Comparison of ENCODE assay signal across 9 mouse cellular contexts in the genomic region with DNA sequence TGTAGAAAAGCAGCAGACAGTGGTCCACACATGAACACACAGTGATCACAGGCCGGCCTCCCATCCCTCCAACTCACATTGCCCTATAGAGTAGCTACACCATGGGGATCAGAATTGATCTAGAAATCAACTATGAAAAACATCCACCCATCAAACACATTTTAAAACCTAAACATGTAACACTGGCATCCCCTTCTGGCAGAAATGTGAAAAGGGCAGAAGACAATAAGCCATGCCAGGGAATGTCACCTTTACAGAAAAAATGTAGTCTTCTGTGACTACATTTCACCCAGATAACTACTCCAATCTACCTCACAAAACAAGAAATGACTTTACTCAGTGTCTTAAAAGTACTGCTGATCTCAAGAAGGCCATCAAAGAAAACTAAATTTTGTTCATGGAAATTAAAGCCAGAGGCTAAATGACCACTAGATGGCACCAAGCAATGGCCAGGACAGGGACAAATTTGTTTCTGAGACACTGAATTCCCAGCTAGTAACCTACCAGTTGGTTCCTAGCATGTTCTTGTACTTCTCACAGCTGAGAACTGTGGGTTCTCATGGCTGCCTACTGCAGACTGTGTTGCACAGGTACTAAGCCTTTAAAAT.
DNase-seq lines count a peak whose midpoint lies in the region; ATAC-seq and TF ChIP-seq lines count a peak whose summit lies in the region.
"Had no signal": no experiment of that assay in that cellular context is flagged by ENCODE, and none has a peak within 500 bp of the region (broad histone marks: within the 10 kb centered on the region; RNA-seq: fewer than 3 reads in every experiment).

No protein-coding gene starts in this region.

- peak; percentile 47 for DNase-seq in hindbrain, embryonic 14.5 days (ENCODE audit: low spot score)
- DNase-seq in CD4-positive helper T cell, adult 2 months (ENCODE audit: low read depth, low spot score): peak; percentile 33
- peak; percentile 55 for DNase-seq in MEL (ENCODE audit: low read depth, low spot score)
- peak; percentile 63 for DNase-seq in induced T-regulatory cell, adult 2 months (ENCODE audit: low read depth)
- no peak for DNase-seq in yolk sac, embryonic 10.5 days (ENCODE audit: low spot score)
- no peak for DNase-seq in midbrain, embryonic 14.5 days
- no peak for DNase-seq in frontal cortex, postnatal 10 days (ENCODE audit: low spot score in 2 of 2)

- no peak for TF ChIP-seq POLR2A in MEL (IDR thresholded peaks at IDR 0.05; ENCODE audit: control insufficient read depth in 1 of 2, insufficient read depth in 1 of 2, low read depth in 1 of 2, low read length in 2 of 2, poor library complexity in 1 of 2)

- H3K36me3 ChIP-seq in hindbrain, embryonic 14.5 days (replicated peaks; ENCODE audit: control insufficient read depth, insufficient read depth): no peaks in the 10 kb centered on the region
- 0 out of 2 replicates have a peak, but pooled peaks cover 3% of the 10 kb centered on the region for H3K36me3 ChIP-seq in hindbrain, embryonic 13.5 days
- H3K36me3 ChIP-seq in MEL (ENCODE audit: control insufficient read depth in 1 of 2, insufficient read depth in 2 of 2, low read length in 2 of 2): no peaks in the 10 kb centered on the region
- no peaks in the 10 kb centered on the region for H3K36me3 ChIP-seq in midbrain, embryonic 14.5 days (ENCODE audit: control insufficient read depth, insufficient read depth, low read length)

- no peak overlapping the region for H3K27ac ChIP-seq in hindbrain, embryonic 14.5 days
- H3K27ac ChIP-seq in hindbrain, embryonic 13.5 days: no peak overlapping the region
- H3K27ac ChIP-seq in MEL (ENCODE audit: control insufficient read depth, low read depth, low read length): no peak overlapping the region
- H3K27ac ChIP-seq in midbrain, embryonic 14.5 days (replicated peaks; ENCODE audit: low read depth, low read length): no peak overlapping the region
- H3K27ac ChIP-seq: embryonic facial prominence, embryonic 12.5 days had no signal

- TF ChIP-seq CTCF in MEL (IDR thresholded peaks at IDR 0.05 in 2 of 3, conservative IDR thresholded peaks at IDR 0.05 in 1 of 3; ENCODE audit: control insufficient read depth in 1 of 3, insufficient read depth in 1 of 3, low read depth in 2 of 3, low read length in 3 of 3, poor library complexity in 1 of 3, severe bottlenecking in 1 of 3): peak; percentile 47 to 70 (median 56)

- H3K9me3 ChIP-seq in hindbrain, embryonic 14.5 days (ENCODE audit: control insufficient read depth, low read length): no peaks in the 10 kb centered on the region
- no peaks in the 10 kb centered on the region; the same call in 1 of the 2 replicates for H3K9me3 ChIP-seq in hindbrain, embryonic 13.5 days
- H3K9me3 ChIP-seq in MEL (replicated peaks; ENCODE audit: insufficient read depth, low read length): no peaks in the 10 kb centered on the region
- peaks cover 3% of the 10 kb centered on the region; the same call in 1 of the 2 replicates for H3K9me3 ChIP-seq in midbrain, embryonic 14.5 days (ENCODE audit: control insufficient read depth, low read length)
- H3K9me3 ChIP-seq: embryonic facial prominence, embryonic 12.5 days had no signal

- no peak overlapping the region for H3K9ac ChIP-seq in hindbrain, embryonic 14.5 days
- no peak overlapping the region for H3K9ac ChIP-seq in hindbrain, embryonic 13.5 days
- no peak overlapping the region for H3K9ac ChIP-seq in MEL (ENCODE audit: control insufficient read depth, low read depth, low read length, poor library complexity, severe bottlenecking)
- H3K9ac ChIP-seq in midbrain, embryonic 14.5 days (replicated peaks; ENCODE audit: low read length): no peak overlapping the region
- H3K9ac ChIP-seq: embryonic facial prominence, embryonic 12.5 days had no signal

- no peaks in the 10 kb centered on the region for H3K27me3 ChIP-seq in hindbrain, embryonic 14.5 days (ENCODE audit: control insufficient read depth, insufficient read depth, low read length)
- no peaks in the 10 kb centered on the region for H3K27me3 ChIP-seq in hindbrain, embryonic 13.5 days
- no peaks in the 10 kb centered on the region for H3K27me3 ChIP-seq in MEL (ENCODE audit: control insufficient read depth in 1 of 2, insufficient read depth in 2 of 2, low read length in 2 of 2)
- no peaks in the 10 kb centered on the region for H3K27me3 ChIP-seq in midbrain, embryonic 14.5 days (ENCODE audit: control insufficient read depth, insufficient read depth, low read length)
- H3K27me3 ChIP-seq: embryonic facial prominence, embryonic 12.5 days had no signal

- no peak overlapping the region for H3K4me3 ChIP-seq in hindbrain, embryonic 14.5 days (replicated peaks; ENCODE audit: low read length)
- H3K4me3 ChIP-seq in hindbrain, embryonic 13.5 days: no peak overlapping the region
- no peak overlapping the region for H3K4me3 ChIP-seq in MEL (ENCODE audit: control insufficient read depth in 1 of 2, insufficient read depth in 1 of 2, low read depth in 2 of 2, low read length in 2 of 2)
- H3K4me3 ChIP-seq in midbrain, embryonic 14.5 days (replicated peaks; ENCODE audit: low read depth, low read length): no peak overlapping the region
- H3K4me3 ChIP-seq: embryonic facial prominence, embryonic 12.5 days had no signal

- 100% methylated on average over 1 of the region's 1 CpGs for WGBS in hindbrain, embryonic 14.5 days
- 97% methylated on average over 1 of the region's 1 CpGs for WGBS in hindbrain, embryonic 13.5 days
- WGBS in midbrain, embryonic 14.5 days: 96% methylated on average over 1 of the region's 1 CpGs

- no peaks in the 10 kb centered on the region for H3K79me2 ChIP-seq in MEL (ENCODE audit: control insufficient read depth, insufficient read depth, low read length, poor library complexity)

- TF ChIP-seq RAD21 in MEL (IDR thresholded peaks at IDR 0.05; ENCODE audit: low read depth, low read length): peak; percentile 56

- TF ChIP-seq EP300 in MEL (IDR thresholded peaks at IDR 0.05; ENCODE audit: low read depth in 1 of 2, low read length in 2 of 2): no peak

- no peak for ATAC-seq in hindbrain, embryonic 14.5 days (ENCODE audit: low FRiP score)
- ATAC-seq in hindbrain, embryonic 13.5 days (ENCODE audit: low FRiP score): no peak
- ATAC-seq in midbrain, embryonic 14.5 days (ENCODE audit: low FRiP score, low TSS enrichment): no peak

- H3K4me2 ChIP-seq in hindbrain, embryonic 14.5 days (replicated peaks): no peak overlapping the region
- H3K4me2 ChIP-seq in hindbrain, embryonic 13.5 days: no peak overlapping the region
- no peak overlapping the region for H3K4me2 ChIP-seq in midbrain, embryonic 14.5 days (ENCODE audit: low read length)
- H3K4me2 ChIP-seq: embryonic facial prominence, embryonic 12.5 days had no signal

- 0 out of 2 replicates have a peak, but pooled peaks cover 2% of the 10 kb centered on the region for H3K4me1 ChIP-seq in hindbrain, embryonic 14.5 days (replicated peaks; ENCODE audit: control insufficient read depth, insufficient read depth, low read length)
- no peaks in the 10 kb centered on the region for H3K4me1 ChIP-seq in hindbrain, embryonic 13.5 days (replicated peaks)
- no peaks in the 10 kb centered on the region for H3K4me1 ChIP-seq in MEL (ENCODE audit: control insufficient read depth in 1 of 2, insufficient read depth in 2 of 2, low read length in 2 of 2)
- no peaks in the 10 kb centered on the region; the same call in 1 of the 2 replicates for H3K4me1 ChIP-seq in midbrain, embryonic 14.5 days (ENCODE audit: control insufficient read depth, insufficient read depth, low read length)
- H3K4me1 ChIP-seq: embryonic facial prominence, embryonic 12.5 days had no signal

TF ChIP-seq in MEL, 35 proteins besides CTCF, POLR2A, EP300 and RAD21:
- TF ChIP-seq TCF12 (IDR thresholded peaks at IDR 0.05; ENCODE audit: low read depth, low read length) (no peak), ELF1 (IDR thresholded peaks at IDR 0.05; ENCODE audit: low read depth, low read length) (no peak), ZNF384 (IDR thresholded peaks at IDR 0.05; ENCODE audit: low read depth, low read length) (peak; percentile 15; the same call in 1 of the 2 replicates), USF2 (IDR thresholded peaks at IDR 0.05; ENCODE audit: borderline replicate concordance in 1 of 2, insufficient read depth in 1 of 2, low read depth in 1 of 2, low read length in 2 of 2) (no peak), SMC3 (IDR thresholded peaks at IDR 0.05; ENCODE audit: low read depth, low read length) (peak; percentile 53), POLR2AphosphoS2 (IDR thresholded peaks at IDR 0.05; ENCODE audit: low read length) (no peak), ZMIZ1 (IDR thresholded peaks at IDR 0.05; ENCODE audit: low read depth, low read length) (no peak), KAT2A (conservative IDR thresholded peaks at IDR 0.05; ENCODE audit: low read depth, low read length) (no peak), ZC3H11A (IDR thresholded peaks at IDR 0.05; ENCODE audit: low read depth, low read length) (peak; percentile 17)
TF ChIP-seq in MEL: peak in this region for 3.

Comparison
In these comparisons a context has a peak if more than half of its experiments do, and no peak if none do; other contexts are left out.
1. DNase-seq: peak in hindbrain, embryonic 14.5 days (single experiment), CD4-positive helper T cell, adult 2 months (single experiment), MEL (single experiment) and induced T-regulatory cell, adult 2 months (single experiment); none in yolk sac, embryonic 10.5 days (single experiment), midbrain, embryonic 14.5 days (single experiment) and frontal cortex, postnatal 10 days (0 of 2).